Mouse (Mus musculus): ENCODE data around the gene Hbb-y. TPM values are rescaled to one million over a fixed set of nuclear protein-coding genes. Genes with fewer than 3 reads are reported as not detected.

Gene Hbb-y
- not detected in 2 replicates for polyA plus RNA-seq (2011; ENCODE audit: insufficient read length, low read depth, missing spikeins)

DNA sequence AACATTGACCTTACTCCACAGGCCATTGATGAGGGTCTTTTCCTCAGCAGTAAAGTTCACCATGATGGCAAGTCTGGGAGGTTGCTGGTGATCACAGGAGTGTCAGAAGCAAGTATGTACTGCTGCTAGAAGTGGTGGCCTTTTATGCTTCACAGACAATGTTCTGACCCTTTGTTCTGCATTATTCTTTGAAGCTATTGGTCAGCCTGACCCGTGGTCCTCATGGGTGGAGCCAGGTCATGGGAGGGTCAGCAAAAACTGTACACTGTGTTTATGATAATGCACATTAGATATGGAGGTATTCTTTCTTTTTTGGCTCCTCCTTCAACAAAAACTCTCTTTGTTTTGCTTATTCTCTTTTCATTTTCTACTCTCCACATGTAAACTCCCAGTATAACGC is at the start of gene Hbb-y:
TSS of gene Hbb-y (minus strand) at position 127 of the 400 bp plus-strand sequence.
- Histone ChIP-seq H3K4me3 (ENCODE audit: insufficient read depth, low read length) (no peak within 1 kb of the TSS), H3K4me1 (ENCODE audit: control insufficient read depth, insufficient read depth, low read length) (no peaks in the 10 kb centered on the region), H3K27ac (ENCODE audit: insufficient read depth, low read length) (no peak within 1 kb of the TSS)
- TF ChIP-seq CTCF (IDR thresholded peaks at IDR 0.05; ENCODE audit: borderline replicate concordance, insufficient read depth, low read length) (no peak), POLR2A (IDR thresholded peaks at IDR 0.05; ENCODE audit: low read depth, low read length) (no peak)

DNA sequence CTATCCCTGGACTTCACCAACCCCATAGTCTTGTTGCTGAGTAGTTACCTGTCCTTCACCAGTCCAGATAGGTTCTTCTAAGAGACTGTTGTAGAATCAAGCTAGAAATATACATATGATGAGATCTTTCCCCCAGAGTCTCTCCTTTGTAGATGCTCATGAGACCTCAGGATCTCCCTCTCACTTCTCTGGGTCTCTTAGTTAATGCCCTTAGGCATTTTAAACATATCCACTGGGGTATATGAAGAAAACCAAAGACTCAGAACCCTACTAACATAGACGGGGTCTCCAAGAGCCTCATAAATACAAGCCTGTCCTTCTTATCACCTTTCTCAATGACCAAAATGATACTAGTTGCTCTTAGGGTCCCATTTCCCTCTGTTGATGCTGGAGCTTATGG is 41.4 kb upstream of the Hbb-y start, which contains the start of gene Olfr64:
TSS of gene Olfr64 (minus strand) at position 101 of the 400 bp plus-strand sequence.
- TF ChIP-seq CTCF (IDR thresholded peaks at IDR 0.05; ENCODE audit: borderline replicate concordance, insufficient read depth, low read length) (no peak), POLR2A (IDR thresholded peaks at IDR 0.05; ENCODE audit: low read depth, low read length) (no peak)
- H3K27ac ChIP-seq (ENCODE audit: insufficient read depth, low read length): no peak within 1 kb of the TSS
- no peak within 1 kb of the TSS for H3K4me3 ChIP-seq (ENCODE audit: insufficient read depth, low read length)
- no peaks in the 10 kb centered on the region for H3K4me1 ChIP-seq (ENCODE audit: control insufficient read depth, insufficient read depth, low read length)

DNA sequence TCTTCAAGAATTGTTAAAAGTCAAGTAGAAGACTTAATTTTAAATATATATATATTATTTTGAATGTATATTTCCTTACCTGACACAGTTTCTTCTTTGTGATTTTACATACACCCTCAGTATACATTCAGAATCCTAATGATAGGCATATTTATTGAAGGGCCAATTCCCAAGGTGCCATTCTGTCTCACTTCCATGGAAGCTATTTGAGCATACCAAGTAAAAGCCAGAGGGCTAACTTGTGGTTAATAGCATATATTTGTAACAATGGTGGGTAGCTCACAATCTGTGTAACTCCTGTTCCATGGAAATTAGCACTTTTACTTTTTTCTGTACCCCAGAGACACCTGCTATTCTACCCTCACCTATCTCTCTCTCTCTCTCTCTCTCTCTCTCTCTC is 33.1 kb upstream of the Hbb-y start, which contains the start of gene Olfr66:
TSS of gene Olfr66 (minus strand) at position 101 of the 400 bp plus-strand sequence.
- H3K4me1 ChIP-seq (ENCODE audit: control insufficient read depth, insufficient read depth, low read length): no peaks in the 10 kb centered on the region
- H3K4me3 ChIP-seq (ENCODE audit: insufficient read depth, low read length): no peak within 1 kb of the TSS
- TF ChIP-seq CTCF (IDR thresholded peaks at IDR 0.05; ENCODE audit: borderline replicate concordance, insufficient read depth, low read length) (no peak), POLR2A (IDR thresholded peaks at IDR 0.05; ENCODE audit: low read depth, low read length) (no peak)
- no peak within 1 kb of the TSS for H3K27ac ChIP-seq (ENCODE audit: insufficient read depth, low read length)

DNA sequence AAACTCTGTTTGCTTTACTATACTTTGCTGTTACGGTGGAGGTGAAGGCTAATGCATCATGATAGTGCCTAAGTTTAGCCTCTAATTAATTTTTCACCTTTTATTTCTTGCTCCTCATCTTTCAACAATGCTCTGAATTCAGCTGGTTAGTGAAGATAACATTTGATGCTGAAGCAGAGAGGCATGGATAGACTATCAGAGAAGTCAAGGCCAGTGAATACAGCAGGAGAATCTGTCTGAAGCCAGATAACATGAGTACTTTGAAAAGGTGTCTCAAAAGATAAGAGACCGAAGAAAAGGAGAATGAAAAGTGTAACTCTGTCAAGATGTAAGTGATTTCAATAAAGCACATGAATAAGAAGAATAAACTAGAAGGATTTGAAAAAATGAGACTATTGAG is 24.1 kb upstream of the Hbb-y start:
- TF ChIP-seq CTCF (IDR thresholded peaks at IDR 0.05; ENCODE audit: borderline replicate concordance, insufficient read depth, low read length) (no peak), POLR2A (IDR thresholded peaks at IDR 0.05; ENCODE audit: low read depth, low read length) (no peak)
- H3K4me3 ChIP-seq (ENCODE audit: insufficient read depth, low read length): no peak overlapping the region
- no peaks in the 10 kb centered on the region for H3K4me1 ChIP-seq (ENCODE audit: control insufficient read depth, insufficient read depth, low read length)
- H3K27ac ChIP-seq (ENCODE audit: insufficient read depth, low read length): no peak overlapping the region

DNA sequence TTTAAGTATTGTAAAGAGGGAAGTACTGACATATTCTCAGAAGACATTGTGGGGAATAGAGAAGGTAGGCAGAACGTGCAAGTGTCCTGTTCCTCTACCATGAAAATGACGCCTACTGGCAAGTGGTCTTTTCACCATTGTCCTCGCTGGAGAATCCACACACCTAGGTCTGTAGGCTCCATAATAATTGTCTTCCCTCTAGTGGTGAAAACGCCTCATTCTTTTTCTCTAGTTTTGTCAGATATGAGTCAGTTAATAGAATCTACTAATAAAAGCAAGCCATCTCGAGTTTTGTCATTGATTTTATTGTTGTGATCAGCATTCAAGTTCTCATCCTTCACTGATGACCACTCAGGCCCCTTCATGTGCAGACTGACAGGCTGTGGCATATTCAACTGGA is 21.4 kb upstream of the Hbb-y start:
- Histone ChIP-seq H3K27ac (ENCODE audit: insufficient read depth, low read length) (no peak overlapping the region), H3K4me3 (ENCODE audit: insufficient read depth, low read length) (no peak overlapping the region), H3K4me1 (ENCODE audit: control insufficient read depth, insufficient read depth, low read length) (no peaks in the 10 kb centered on the region)
- no peak for TF ChIP-seq CTCF (IDR thresholded peaks at IDR 0.05; ENCODE audit: borderline replicate concordance, insufficient read depth, low read length)
- TF ChIP-seq POLR2A (IDR thresholded peaks at IDR 0.05; ENCODE audit: low read depth, low read length): no peak

DNA sequence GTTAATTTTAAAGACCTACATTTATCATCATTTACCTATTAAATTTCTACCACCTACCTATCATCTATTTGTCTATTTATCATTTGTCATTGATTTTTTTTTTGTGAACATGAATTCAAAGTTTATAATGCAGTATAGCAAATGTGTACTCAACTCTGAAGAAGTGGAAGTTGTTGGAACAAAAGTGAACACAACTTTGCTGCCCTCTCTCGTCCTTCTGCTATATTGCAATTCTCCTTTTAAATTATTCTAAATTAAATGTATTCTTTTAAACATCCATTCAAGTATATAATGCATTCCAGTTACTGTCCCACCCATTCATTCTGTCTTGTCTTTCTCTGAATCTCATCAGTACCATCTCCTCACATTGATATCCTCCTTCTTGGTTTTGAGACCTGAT is 20.0 kb upstream of the Hbb-y start:
- no peak overlapping the region for H3K27ac ChIP-seq (ENCODE audit: insufficient read depth, low read length)
- no peak overlapping the region for H3K4me3 ChIP-seq (ENCODE audit: insufficient read depth, low read length)
- no peak for TF ChIP-seq POLR2A (IDR thresholded peaks at IDR 0.05; ENCODE audit: low read depth, low read length)
- TF ChIP-seq CTCF (IDR thresholded peaks at IDR 0.05; ENCODE audit: borderline replicate concordance, insufficient read depth, low read length): no peak
- no peaks in the 10 kb centered on the region for H3K4me1 ChIP-seq (ENCODE audit: control insufficient read depth, insufficient read depth, low read length)

DNA sequence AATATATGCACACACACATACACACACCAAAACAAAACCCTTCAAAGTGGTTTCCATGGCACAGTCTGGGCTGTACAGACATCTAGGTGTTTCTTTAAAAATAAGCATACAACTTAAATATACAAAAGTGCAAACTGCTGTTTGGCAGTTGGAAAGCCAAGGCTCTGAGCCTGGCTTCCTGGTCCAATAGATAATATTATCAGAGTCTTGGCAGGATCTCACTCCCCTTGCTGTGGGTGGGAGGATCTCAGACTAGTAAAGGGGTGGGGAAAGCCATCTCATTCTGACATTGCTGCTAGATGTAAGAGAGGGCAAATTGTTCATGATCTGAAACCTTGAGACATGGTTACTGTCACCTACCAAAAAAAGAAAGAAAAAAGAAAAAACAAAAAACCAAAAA is 17.7 kb upstream of the Hbb-y start:
- Histone ChIP-seq H3K27ac (ENCODE audit: insufficient read depth, low read length) (no peak overlapping the region), H3K4me1 (ENCODE audit: control insufficient read depth, insufficient read depth, low read length) (no peaks in the 10 kb centered on the region), H3K4me3 (ENCODE audit: insufficient read depth, low read length) (no peak overlapping the region)
- TF ChIP-seq POLR2A (IDR thresholded peaks at IDR 0.05; ENCODE audit: low read depth, low read length): no peak
- no peak for TF ChIP-seq CTCF (IDR thresholded peaks at IDR 0.05; ENCODE audit: borderline replicate concordance, insufficient read depth, low read length)

DNA sequence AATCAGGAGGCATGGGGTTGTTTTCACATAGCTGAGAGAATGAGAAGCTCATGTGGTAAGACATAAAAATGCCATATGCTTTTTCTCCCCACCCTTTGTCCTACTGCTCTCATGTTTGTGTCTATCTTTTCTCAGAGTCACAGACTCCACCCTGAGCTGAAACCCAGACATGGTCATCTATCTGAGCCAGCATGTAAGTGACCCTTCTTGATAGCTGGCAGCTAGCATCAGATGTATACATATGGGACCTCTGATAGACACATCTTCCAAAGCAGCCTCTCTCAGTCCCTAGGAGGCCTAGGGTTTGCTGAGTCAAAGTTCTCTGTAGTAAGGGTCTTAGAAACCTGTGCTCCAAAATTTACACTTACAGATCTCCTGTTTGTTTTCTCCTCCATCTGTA is 12.7 kb upstream of the Hbb-y start:
- no peak for TF ChIP-seq POLR2A (IDR thresholded peaks at IDR 0.05; ENCODE audit: low read depth, low read length)
- TF ChIP-seq CTCF (IDR thresholded peaks at IDR 0.05; ENCODE audit: borderline replicate concordance, insufficient read depth, low read length): no peak
- H3K4me1 ChIP-seq (ENCODE audit: control insufficient read depth, insufficient read depth, low read length): no peaks in the 10 kb centered on the region
- no peak overlapping the region for H3K27ac ChIP-seq (ENCODE audit: insufficient read depth, low read length)
- no peak overlapping the region for H3K4me3 ChIP-seq (ENCODE audit: insufficient read depth, low read length)

DNA sequence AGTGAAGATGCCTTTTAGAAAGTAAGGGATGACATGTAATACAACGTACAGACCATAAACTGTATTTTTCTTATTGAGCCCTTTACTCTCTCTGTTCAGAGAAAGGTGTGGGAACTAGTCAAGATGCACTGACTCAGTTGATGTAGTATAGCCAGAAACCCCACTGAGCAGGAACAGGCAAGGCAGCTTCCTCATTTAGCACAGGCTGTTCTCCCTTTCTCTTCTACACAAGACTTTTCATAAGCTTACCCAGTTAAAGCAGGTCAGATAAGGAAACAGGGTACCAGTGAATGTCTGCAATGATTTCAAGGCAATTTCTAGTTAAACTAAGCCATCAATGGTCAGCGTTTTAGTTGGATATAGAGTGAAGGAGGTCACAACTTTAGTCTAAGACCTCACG is 8.5 kb upstream of the Hbb-y start:
- H3K4me1 ChIP-seq (ENCODE audit: control insufficient read depth, insufficient read depth, low read length): no peaks in the 10 kb centered on the region
- no peak overlapping the region for H3K27ac ChIP-seq (ENCODE audit: insufficient read depth, low read length)
- TF ChIP-seq CTCF (IDR thresholded peaks at IDR 0.05; ENCODE audit: borderline replicate concordance, insufficient read depth, low read length) (no peak), POLR2A (IDR thresholded peaks at IDR 0.05; ENCODE audit: low read depth, low read length) (no peak)
- no peak overlapping the region for H3K4me3 ChIP-seq (ENCODE audit: insufficient read depth, low read length)

DNA sequence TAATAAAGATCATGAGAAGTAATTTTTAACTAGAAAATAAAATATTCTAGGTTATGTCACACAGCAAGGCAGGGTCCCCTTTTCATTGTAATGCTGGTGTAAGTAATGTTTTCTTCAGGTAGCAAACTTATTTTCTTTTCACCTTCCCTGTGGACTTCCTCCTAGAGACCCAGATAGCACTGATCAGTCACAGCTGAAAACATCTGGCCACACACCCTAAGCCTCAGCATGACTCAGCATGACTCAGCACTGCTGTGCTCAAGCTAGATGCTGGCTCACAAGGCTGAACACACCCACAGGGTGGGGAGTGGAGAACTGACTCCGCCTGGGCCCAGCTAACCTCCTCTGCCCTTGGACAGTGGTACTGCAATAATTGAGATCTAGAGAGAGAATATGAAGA is 7.8 kb upstream of the Hbb-y start:
- Histone ChIP-seq H3K4me1 (ENCODE audit: control insufficient read depth, insufficient read depth, low read length) (no peaks in the 10 kb centered on the region), H3K27ac (ENCODE audit: insufficient read depth, low read length) (no peak overlapping the region), H3K4me3 (ENCODE audit: insufficient read depth, low read length) (no peak overlapping the region)
- TF ChIP-seq POLR2A (IDR thresholded peaks at IDR 0.05; ENCODE audit: low read depth, low read length) (no peak), CTCF (IDR thresholded peaks at IDR 0.05; ENCODE audit: borderline replicate concordance, insufficient read depth, low read length) (no peak)

DNA sequence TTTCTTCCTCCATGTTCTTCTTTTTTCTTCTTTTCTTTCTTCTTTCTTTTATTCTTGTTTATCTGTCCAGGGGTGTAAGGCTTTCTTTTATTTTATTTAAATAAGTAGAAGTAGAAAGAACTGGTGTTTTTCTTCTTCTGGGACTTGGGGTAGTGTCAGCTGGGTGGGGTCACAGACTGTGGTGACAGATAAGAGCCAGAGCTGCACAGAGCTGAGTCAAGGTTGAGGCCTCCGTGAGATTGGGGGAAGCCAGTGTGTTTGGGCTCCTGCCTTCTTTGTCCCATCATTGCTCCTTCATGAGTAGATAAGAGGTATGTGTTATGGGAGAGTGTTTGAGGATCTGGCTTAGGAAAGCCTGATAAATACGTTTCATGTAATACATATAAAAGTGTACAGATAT is 6.1 kb upstream of the Hbb-y start:
- Histone ChIP-seq H3K4me1 (ENCODE audit: control insufficient read depth, insufficient read depth, low read length) (no peaks in the 10 kb centered on the region), H3K27ac (ENCODE audit: insufficient read depth, low read length) (no peak overlapping the region), H3K4me3 (ENCODE audit: insufficient read depth, low read length) (no peak overlapping the region)
- TF ChIP-seq POLR2A (IDR thresholded peaks at IDR 0.05; ENCODE audit: low read depth, low read length): no peak
- TF ChIP-seq CTCF (IDR thresholded peaks at IDR 0.05; ENCODE audit: borderline replicate concordance, insufficient read depth, low read length): no peak

Data from embryonic fibroblast, embryonic 13.5 days (primary cell).